Mouse (Mus musculus) ovary, postnatal 10 days (tissue): ENCODE data around the gene Cyp4x1.

Experiments used
- DNase-seq: peaks from one replicate; pipeline ENCODE4 v3.0.0; 2022; ENCODE audit warnings: low spot score

Gene Cyp4x1

GRCm38 (mm10) chr4:115056921-115057673, 77.0 kb downstream of the Cyp4x1 start:
- peak; percentile 25 for DNase-seq

GRCm38 (mm10) chr4:115056371-115056920, 77.6 kb downstream of the Cyp4x1 start, which contains the start of gene Tal1:
TSS of gene Tal1 (plus strand) at chr4:115056426.
- no peak for DNase-seq
